Mouse (Mus musculus): ENCODE measurements at regions not wholly inside any gene's neighbourhood (a gene's known extent, or its start where the extent isn't known, plus 50 kb on each side); places are given as distances from the start of the nearest gene placed in this dataset.

GRCm38 (mm10) chr4:99376171-99376570, 80.5 kb downstream of the Gm12689 start:
- no peak for TF ChIP-seq CTCF (IDR thresholded peaks at IDR 0.05; ENCODE audit: control insufficient read depth, insufficient read depth, insufficient read length)
- no peak for TF ChIP-seq FOSL1 (IDR thresholded peaks at IDR 0.05; ENCODE audit: insufficient read depth, low read length, poor library complexity, severe bottlenecking)
- no peak for TF ChIP-seq MYOG (IDR thresholded peaks at IDR 0.05; ENCODE audit: control insufficient read depth, extremely low read depth, insufficient read length)
- TF ChIP-seq MYOD1 (IDR thresholded peaks at IDR 0.05; ENCODE audit: control insufficient read depth, insufficient read length, low read depth) = no peak
- TF ChIP-seq MAX (IDR thresholded peaks at IDR 0.05) = no peak
- TF ChIP-seq CEBPB (IDR thresholded peaks at IDR 0.05; ENCODE audit: low read depth) = no peak
- TF ChIP-seq USF1 (IDR thresholded peaks at IDR 0.05; ENCODE audit: low read depth) = no peak
